Mouse (Mus musculus) erythroblast, embryonic 14.5 days (primary cell): ENCODE data around the gene Evi2b.

ENCODE experiments used
- GATA1 ChIP-seq: IDR thresholded peaks from 2 replicates; pipeline ENCODE4 v1.6.1; 2012; ENCODE audit warnings: low read length, inconsistent platforms, mixed read lengths
- TAL1 ChIP-seq: IDR thresholded peaks from 3 replicates; pipeline ENCODE4 v1.6.1; 2012; ENCODE audit warnings: low read length, inconsistent platforms, mixed read lengths

GRCm38 (mm10) chr11:79523560-79524309, at the start of gene Evi2b:
- no peak for TF ChIP-seq GATA1
- no peak for TF ChIP-seq TAL1
